Mouse (Mus musculus) neural tube, embryonic 14.5 days (tissue): ENCODE data around the gene Gm49325. TPM values are rescaled to one million over a fixed set of nuclear protein-coding genes. Genes with fewer than 3 reads are reported as not detected.

Experiments
- ATAC-seq: fragments of 200-750 bp; cut with Nextera tagmentation; 2 replicates; pipeline ENCODE4 v1.8.0; 2017; ENCODE audit warnings: low read depth, mild to moderate bottlenecking, moderate TSS enrichment, moderate library complexity
- H3K27ac ChIP-seq: fragments of 300-500 bp; sonication (generic); 2 replicates; pipeline ENCODE4 v1.5.1; 2014; ENCODE audit warnings: low read depth, mild to moderate bottlenecking, control low read depth, low read length, moderate library complexity, mixed read lengths
- H3K27me3 ChIP-seq: fragments of 300-500 bp; sonication (generic); 2 replicates; pipeline ENCODE4 v1.6.1; 2014; ENCODE audit warnings: low read length; ENCODE audit not compliant: control insufficient read depth, insufficient read depth
- H3K36me3 ChIP-seq: fragments of 300-500 bp; sonication (generic); 2 replicates; pipeline ENCODE4 v1.6.1; 2014; ENCODE audit warnings: low read length, mixed read lengths; ENCODE audit not compliant: control insufficient read depth, insufficient read depth
- H3K4me1 ChIP-seq: fragments of 300-500 bp; sonication (generic); 2 replicates; pipeline ENCODE4 v1.6.1; 2014; ENCODE audit warnings: low read length; ENCODE audit not compliant: control insufficient read depth, insufficient read depth
- H3K4me2 ChIP-seq: fragments of 300-500 bp; sonication (generic); 2 replicates; pipeline ENCODE4 v1.6.1; 2014; ENCODE audit warnings: mild to moderate bottlenecking, low read depth, low read length, control low read depth
- H3K4me3 ChIP-seq: fragments of 300-500 bp; sonication (generic); 2 replicates; pipeline ENCODE4 v1.5.1; 2014; ENCODE audit warnings: low read depth, low read length, control low read depth, mixed read lengths
- H3K9ac ChIP-seq: fragments of 300-500 bp; sonication (generic); replicated peaks from 2 replicates; pipeline ENCODE4 v1.6.1; 2014; ENCODE audit warnings: low read depth, mild to moderate bottlenecking, control low read depth, low read length, mixed read lengths
- H3K9me3 ChIP-seq: fragments of 300-500 bp; sonication (generic); 2 replicates; pipeline ENCODE4 v1.6.1; 2016; ENCODE audit warnings: low read length; ENCODE audit not compliant: control insufficient read depth
- WGBS: fragments of 180-500 bp; shearing (Covaris S2); extraction: QIAGEN DNeasy Blood & Tissue Kit; methylation state at CpG from one replicate; pipeline ENCODE4 v1.1.7; 2014; 5-methylcytosine and 5-hydroxymethylcytosine counted together
- polyA plus RNA-seq: library from polyadenylated mRNA; unstranded; fragments of >200 nt; fragmentation: Nextera tagmentation; extraction: Ambion mirVana; gene quantifications from 2 replicates; pipeline ENCODE4 v1.2.1, GENCODE M21; 2014

Gm49325 gene
- polyA plus RNA-seq, 1 experiment from 2014 or later: 2.7 TPM

- no peak overlapping the region for H3K4me3 ChIP-seq
- H3K9me3 ChIP-seq: no peaks in the 10 kb centered on the region
- no peak overlapping the region for H3K4me2 ChIP-seq
- H3K36me3 ChIP-seq: peaks cover 8% of the 10 kb centered on the region; the same call in 1 of the 2 replicates
- H3K4me1 ChIP-seq: peaks cover 15% of the 10 kb centered on the region; the same call in 1 of the 2 replicates
- H3K27ac ChIP-seq: no peak overlapping the region
- H3K9ac ChIP-seq: no peak overlapping the region
- 94% methylated on average over 3 of the region's 3 CpGs for WGBS
- H3K27me3 ChIP-seq: no peaks in the 10 kb centered on the region
- no peak for ATAC-seq
Measured at GRCm38 (mm10) chr10:77586637-77587036, 19.4 kb upstream of the Gm49325 start.

- Histone ChIP-seq H3K9ac (no peak overlapping the region), H3K4me1 (peaks cover 14% of the 10 kb centered on the region; the same call in 1 of the 2 replicates), H3K27me3 (no peaks in the 10 kb centered on the region), H3K4me2 (no peak overlapping the region), H3K9me3 (no peaks in the 10 kb centered on the region), H3K36me3 (peaks cover 8% of the 10 kb centered on the region; the same call in 1 of the 2 replicates), H3K4me3 (no peak overlapping the region), H3K27ac (no peak overlapping the region)
- 94% methylated on average over 6 of the region's 6 CpGs for WGBS
- no peak for ATAC-seq
Measured at GRCm38 (mm10) chr10:77587091-77587775, 18.8 kb upstream of the Gm49325 start.

- no peak for ATAC-seq
- no peak overlapping the region for H3K27ac ChIP-seq
- no peak overlapping the region for H3K9ac ChIP-seq
- 87% methylated on average over 2 of the region's 2 CpGs for WGBS
- no peak overlapping the region for H3K4me2 ChIP-seq
- peaks cover 11% of the 10 kb centered on the region for H3K36me3 ChIP-seq
- no peaks in the 10 kb centered on the region for H3K9me3 ChIP-seq
- H3K4me3 ChIP-seq: no peak overlapping the region
- H3K4me1 ChIP-seq: peaks cover 6% of the 10 kb centered on the region; the same call in 1 of the 2 replicates
- no peaks in the 10 kb centered on the region for H3K27me3 ChIP-seq
Measured at GRCm38 (mm10) chr10:77588036-77588435, 18.0 kb upstream of the Gm49325 start.

GRCm38 (mm10) chr10:77589117-77589516, 16.9 kb upstream of the Gm49325 start:
- 71% methylated on average over 7 of the region's 7 CpGs for WGBS
- no peak overlapping the region for H3K4me3 ChIP-seq
- ATAC-seq: no peak
- peaks cover 22% of the 10 kb centered on the region for H3K36me3 ChIP-seq
- H3K27me3 ChIP-seq: no peaks in the 10 kb centered on the region
- H3K4me2 ChIP-seq: no peak overlapping the region
- no peaks in the 10 kb centered on the region for H3K9me3 ChIP-seq
- no peak overlapping the region for H3K9ac ChIP-seq
- H3K27ac ChIP-seq: peak overlapping the region; percentile 16; the same call in 1 of the 2 replicates
- H3K4me1 ChIP-seq: peaks cover 3% of the 10 kb centered on the region; the same call in 1 of the 2 replicates

- no peak overlapping the region for H3K9ac ChIP-seq
- 68% methylated on average over 8 of the region's 8 CpGs for WGBS
- no peaks in the 10 kb centered on the region for H3K27me3 ChIP-seq
- no peak overlapping the region for H3K4me3 ChIP-seq
- no peaks in the 10 kb centered on the region for H3K9me3 ChIP-seq
- peaks cover 25% of the 10 kb centered on the region for H3K36me3 ChIP-seq
- no peak for ATAC-seq
- no peak overlapping the region for H3K27ac ChIP-seq
- H3K4me2 ChIP-seq: no peak overlapping the region
- H3K4me1 ChIP-seq: peaks cover 3% of the 10 kb centered on the region; the same call in 1 of the 2 replicates
Measured at GRCm38 (mm10) chr10:77589749-77590148, 16.2 kb upstream of the Gm49325 start.

- peaks cover 34% of the 10 kb centered on the region for H3K36me3 ChIP-seq
- ATAC-seq: no peak
Measured at GRCm38 (mm10) chr10:77590812-77591211, 15.2 kb upstream of the Gm49325 start.

GRCm38 (mm10) chr10:77591546-77591945, 14.5 kb upstream of the Gm49325 start:
- WGBS: 74% methylated on average over 6 of the region's 6 CpGs
- no peak for ATAC-seq
- no peak overlapping the region for H3K27ac ChIP-seq
- peaks cover 3% of the 10 kb centered on the region; the same call in 1 of the 2 replicates for H3K4me1 ChIP-seq
- peaks cover 41% of the 10 kb centered on the region for H3K36me3 ChIP-seq
- H3K27me3 ChIP-seq: no peaks in the 10 kb centered on the region
- no peak overlapping the region for H3K4me2 ChIP-seq
- H3K9ac ChIP-seq: no peak overlapping the region
- no peaks in the 10 kb centered on the region for H3K9me3 ChIP-seq
- H3K4me3 ChIP-seq: no peak overlapping the region

More at GRCm38 (mm10) chr10:77590812-77591211, 15.2 kb upstream of the Gm49325 start:
- 49% methylated on average over 6 of the region's 6 CpGs for WGBS
- Histone ChIP-seq H3K4me2 (no peak overlapping the region), H3K27me3 (no peaks in the 10 kb centered on the region), H3K4me1 (peaks cover 3% of the 10 kb centered on the region; the same call in 1 of the 2 replicates), H3K9ac (no peak overlapping the region), H3K9me3 (no peaks in the 10 kb centered on the region), H3K4me3 (no peak overlapping the region), H3K27ac (no peak overlapping the region)

GRCm38 (mm10) chr10:77596060-77596459, 9.9 kb upstream of the Gm49325 start:
- Histone ChIP-seq H3K4me3 (no peak overlapping the region), H3K9ac (no peak overlapping the region), H3K4me2 (no peak overlapping the region), H3K27me3 (no peaks in the 10 kb centered on the region), H3K36me3 (peaks cover 60% of the 10 kb centered on the region), H3K4me1 (no peaks in the 10 kb centered on the region), H3K9me3 (no peaks in the 10 kb centered on the region), H3K27ac (no peak overlapping the region)
- no peak for ATAC-seq
- WGBS: 91% methylated on average over 2 of the region's 2 CpGs

GRCm38 (mm10) chr10:77603021-77603420, 3.0 kb upstream of the Gm49325 start:
- H3K27me3 ChIP-seq: no peaks in the 10 kb centered on the region
- no peak overlapping the region for H3K4me3 ChIP-seq
- H3K9me3 ChIP-seq: no peaks in the 10 kb centered on the region
- H3K27ac ChIP-seq: no peak overlapping the region
- H3K36me3 ChIP-seq: peaks cover 13% of the 10 kb centered on the region; the same call in 1 of the 2 replicates
- peaks cover 13% of the 10 kb centered on the region for H3K4me1 ChIP-seq
- no peak for ATAC-seq
- H3K4me2 ChIP-seq: no peak overlapping the region
- H3K9ac ChIP-seq: no peak overlapping the region
- WGBS: 52% methylated on average over 4 of the region's 4 CpGs
